Mouse (Mus musculus) kidney, embryonic 16.5 days (tissue): Measurements from ENCODE around the gene Pnma1. TPM values are rescaled to one million over a fixed set of nuclear protein-coding genes. Genes with fewer than 3 reads are reported as not detected.

Experiments
- ATAC-seq: fragments of 200-750 bp; cut with Nextera tagmentation; 2 replicates; pipeline ENCODE4 v1.8.0; 2017; ENCODE audit warnings: moderate TSS enrichment; ENCODE audit not compliant: low FRiP score, low TSS enrichment
- H3K27ac ChIP-seq: fragments of 300-500 bp; sonication (generic); 2 replicates; pipeline ENCODE4 v1.5.1; 2014; ENCODE audit warnings: low read length
- H3K27me3 ChIP-seq: fragments of 300-500 bp; sonication (generic); 2 replicates; pipeline ENCODE4 v1.6.1; 2014; ENCODE audit warnings: low read length, control low read depth, mixed read lengths; ENCODE audit not compliant: insufficient read depth
- H3K36me3 ChIP-seq: fragments of 300-500 bp; sonication (generic); 2 replicates; pipeline ENCODE4 v1.6.1; 2014; ENCODE audit warnings: low read length, control low read depth, mixed read lengths; ENCODE audit not compliant: insufficient read depth
- H3K4me1 ChIP-seq: fragments of 300-500 bp; sonication (generic); 2 replicates; pipeline ENCODE4 v1.6.1; 2014; ENCODE audit warnings: low read length, control low read depth, mixed read lengths; ENCODE audit not compliant: insufficient read depth
- H3K4me2 ChIP-seq: fragments of 300-500 bp; sonication (generic); replicated peaks from 2 replicates; pipeline ENCODE4 v1.6.1; 2014; ENCODE audit warnings: low read depth, low read length
- H3K4me3 ChIP-seq: fragments of 300-500 bp; sonication (generic); 2 replicates; pipeline ENCODE4 v1.5.1; 2014; ENCODE audit warnings: mild to moderate bottlenecking, low read length
- H3K9ac ChIP-seq: fragments of 300-500 bp; sonication (generic); replicated peaks from 2 replicates; pipeline ENCODE4 v1.6.1; 2014; ENCODE audit warnings: low read length
- H3K9me3 ChIP-seq: fragments of 300-500 bp; sonication (generic); 2 replicates; pipeline ENCODE4 v1.6.1; 2016; ENCODE audit warnings: low read length, control low read depth
- WGBS: fragments of 180-500 bp; shearing (Covaris S2); extraction: QIAGEN DNeasy Blood & Tissue Kit; methylation state at CpG from one replicate; pipeline ENCODE4 v1.1.7; 2014; 5-methylcytosine and 5-hydroxymethylcytosine counted together
- polyA plus RNA-seq: library from polyadenylated mRNA; unstranded; fragments of >200 nt; fragmentation: Nextera tagmentation; extraction: Ambion mirVana; gene quantifications from 2 replicates; pipeline ENCODE4 v1.2.1, GENCODE M21; 2015

Gene Pnma1
- polyA plus RNA-seq, 1 experiment from 2014 or later: 1.1 TPM

- H3K9ac ChIP-seq: no peak overlapping the region
- no peak overlapping the region for H3K4me3 ChIP-seq
- ATAC-seq: no peak
- H3K9me3 ChIP-seq: no peaks in the 10 kb centered on the region
- no peaks in the 10 kb centered on the region for H3K4me1 ChIP-seq
- H3K27me3 ChIP-seq: no peaks in the 10 kb centered on the region
- 93% methylated on average over 8 of the region's 8 CpGs for WGBS
- H3K4me2 ChIP-seq: no peak overlapping the region
- H3K27ac ChIP-seq: no peak overlapping the region
- peaks cover 47% of the 10 kb centered on the region for H3K36me3 ChIP-seq
These were observed 12.2 kb upstream of the Pnma1 start for GRCm38 (mm10) chr12:84160491-84160890.

- Histone ChIP-seq H3K9ac (no peak overlapping the region), H3K4me1 (no peaks in the 10 kb centered on the region), H3K36me3 (peaks cover 59% of the 10 kb centered on the region), H3K4me2 (no peak overlapping the region), H3K27ac (no peak overlapping the region), H3K9me3 (no peaks in the 10 kb centered on the region), H3K27me3 (no peaks in the 10 kb centered on the region), H3K4me3 (no peak overlapping the region)
- 90% methylated on average over 14 of the region's 14 CpGs for WGBS
- ATAC-seq: no peak
These were observed 9.9 kb upstream of the Pnma1 start for GRCm38 (mm10) chr12:84158156-84158555.

GRCm38 (mm10) chr12:84156210-84156609 lies 7.9 kb upstream of the Pnma1 start:
- H3K9ac ChIP-seq: no peak overlapping the region
- no peak overlapping the region for H3K4me2 ChIP-seq
- H3K9me3 ChIP-seq: no peaks in the 10 kb centered on the region
- H3K4me1 ChIP-seq: no peaks in the 10 kb centered on the region
- H3K36me3 ChIP-seq: peaks cover 58% of the 10 kb centered on the region
- no peak overlapping the region for H3K4me3 ChIP-seq
- no peak for ATAC-seq
- no peaks in the 10 kb centered on the region for H3K27me3 ChIP-seq
- WGBS: 92% methylated on average over 18 of the region's 18 CpGs
- H3K27ac ChIP-seq: no peak overlapping the region

GRCm38 (mm10) chr12:84155523-84155871 lies 7.2 kb upstream of the Pnma1 start:
- H3K9me3 ChIP-seq: no peaks in the 10 kb centered on the region
- no peak overlapping the region for H3K4me3 ChIP-seq
- WGBS: 82% methylated on average over 2 of the region's 2 CpGs
- H3K9ac ChIP-seq: no peak overlapping the region
- no peaks in the 10 kb centered on the region for H3K4me1 ChIP-seq
- H3K27ac ChIP-seq: no peak overlapping the region
- no peak overlapping the region for H3K4me2 ChIP-seq
- no peak for ATAC-seq
- no peaks in the 10 kb centered on the region for H3K27me3 ChIP-seq
- H3K36me3 ChIP-seq: peaks cover 55% of the 10 kb centered on the region

GRCm38 (mm10) chr12:84154786-84155522 lies 6.7 kb upstream of the Pnma1 start:
- no peak for ATAC-seq
- no peaks in the 10 kb centered on the region for H3K4me1 ChIP-seq
- H3K36me3 ChIP-seq: peaks cover 50% of the 10 kb centered on the region
- H3K27me3 ChIP-seq: no peaks in the 10 kb centered on the region
- H3K9ac ChIP-seq: no peak overlapping the region
- no peak overlapping the region for H3K27ac ChIP-seq
- no peak overlapping the region for H3K4me3 ChIP-seq
- WGBS: 45% methylated on average over 11 of the region's 11 CpGs
- H3K9me3 ChIP-seq: no peaks in the 10 kb centered on the region
- H3K4me2 ChIP-seq: no peak overlapping the region

- Histone ChIP-seq H3K4me3 (no peak overlapping the region), H3K36me3 (peaks cover 34% of the 10 kb centered on the region), H3K27ac (no peak overlapping the region), H3K9ac (no peak overlapping the region), H3K4me2 (no peak overlapping the region), H3K9me3 (no peaks in the 10 kb centered on the region), H3K27me3 (no peaks in the 10 kb centered on the region), H3K4me1 (no peaks in the 10 kb centered on the region)
- WGBS: 79% methylated on average over 6 of the region's 6 CpGs
- no peak for ATAC-seq
These were observed 5.1 kb upstream of the Pnma1 start for GRCm38 (mm10) chr12:84153414-84153813.

GRCm38 (mm10) chr12:84152352-84153190 lies 4.3 kb upstream of the Pnma1 start:
- Histone ChIP-seq H3K4me3 (no peak overlapping the region), H3K9ac (no peak overlapping the region), H3K9me3 (no peaks in the 10 kb centered on the region), H3K36me3 (peaks cover 32% of the 10 kb centered on the region), H3K27ac (no peak overlapping the region), H3K4me2 (no peak overlapping the region), H3K27me3 (no peaks in the 10 kb centered on the region), H3K4me1 (no peaks in the 10 kb centered on the region)
- WGBS: 48% methylated on average over 32 of the region's 32 CpGs
- no peak for ATAC-seq

GRCm38 (mm10) chr12:84151911-84152310 lies 3.6 kb upstream of the Pnma1 start:
- no peak overlapping the region for H3K4me2 ChIP-seq
- no peak overlapping the region for H3K4me3 ChIP-seq
- H3K27ac ChIP-seq: no peak overlapping the region
- H3K27me3 ChIP-seq: no peaks in the 10 kb centered on the region
- 83% methylated on average over 10 of the region's 10 CpGs for WGBS
- H3K9me3 ChIP-seq: no peaks in the 10 kb centered on the region
- no peak for ATAC-seq
- no peaks in the 10 kb centered on the region for H3K4me1 ChIP-seq
- H3K9ac ChIP-seq: no peak overlapping the region
- H3K36me3 ChIP-seq: peaks cover 32% of the 10 kb centered on the region

- H3K4me3 ChIP-seq: no peak overlapping the region
- H3K4me2 ChIP-seq: no peak overlapping the region
- H3K27ac ChIP-seq: no peak overlapping the region
- no peaks in the 10 kb centered on the region for H3K9me3 ChIP-seq
- ATAC-seq: no peak
- no peak overlapping the region for H3K9ac ChIP-seq
- WGBS: 48% methylated on average over 6 of the region's 6 CpGs
- H3K4me1 ChIP-seq: no peaks in the 10 kb centered on the region
- no peaks in the 10 kb centered on the region for H3K27me3 ChIP-seq
- H3K36me3 ChIP-seq: peaks cover 24% of the 10 kb centered on the region
These were observed 2.7 kb upstream of the Pnma1 start for GRCm38 (mm10) chr12:84150976-84151375.

GRCm38 (mm10) chr12:84149971-84150370 lies 1.7 kb upstream of the Pnma1 start:
- Histone ChIP-seq H3K9ac (no peak overlapping the region), H3K4me2 (no peak overlapping the region), H3K27ac (no peak overlapping the region), H3K27me3 (no peaks in the 10 kb centered on the region), H3K36me3 (peaks cover 18% of the 10 kb centered on the region), H3K9me3 (no peaks in the 10 kb centered on the region), H3K4me1 (no peaks in the 10 kb centered on the region), H3K4me3 (no peak overlapping the region)
- WGBS: 94% methylated on average over 15 of the region's 15 CpGs
- no peak for ATAC-seq
